Mouse (Mus musculus) hindbrain, postnatal 0 days (tissue): Measurements from ENCODE around the gene Usp24. TPM values are rescaled to one million over a fixed set of nuclear protein-coding genes. Genes with fewer than 3 reads are reported as not detected.

ENCODE experiments used
- ATAC-seq: fragments of 200-750 bp; cut with Nextera tagmentation; 2 replicates; pipeline ENCODE4 v1.8.0; 2017; ENCODE audit warnings: mild to moderate bottlenecking, moderate TSS enrichment, moderate library complexity
- DNase-seq: peaks from one replicate; pipeline ENCODE4 v3.0.0-alpha.2; 2015; ENCODE audit warnings: low spot score
- H3K27ac ChIP-seq: fragments of 300-500 bp; sonication (generic); 2 replicates; pipeline ENCODE4 v1.5.1; 2014; ENCODE audit warnings: mild to moderate bottlenecking
- H3K27me3 ChIP-seq: fragments of 300-500 bp; sonication (generic); 2 replicates; pipeline ENCODE4 v1.6.1; 2014; ENCODE audit warnings: low read length, mixed read lengths; ENCODE audit not compliant: insufficient read depth
- H3K36me3 ChIP-seq: fragments of 300-500 bp; sonication (generic); 2 replicates; pipeline ENCODE4 v1.6.1; 2014; ENCODE audit warnings: low read length, mixed read lengths; ENCODE audit not compliant: insufficient read depth
- H3K4me1 ChIP-seq: fragments of 300-500 bp; sonication (generic); 2 replicates; pipeline ENCODE4 v1.6.1; 2014; ENCODE audit warnings: antibody characterized with exemption, low read length, mixed read lengths; ENCODE audit not compliant: insufficient read depth
- H3K4me2 ChIP-seq: fragments of 300-500 bp; sonication (generic); 2 replicates; pipeline ENCODE4 v1.6.1; 2014; ENCODE audit warnings: low read depth, mild to moderate bottlenecking, low read length, moderate library complexity, mixed read lengths
- H3K4me3 ChIP-seq: fragments of 300-500 bp; sonication (generic); 2 replicates; pipeline ENCODE4 v1.5.1; 2014; ENCODE audit warnings: low read length
- H3K9ac ChIP-seq: fragments of 300-500 bp; sonication (generic); replicated peaks from 2 replicates; pipeline ENCODE4 v1.6.1; 2014; ENCODE audit warnings: mild to moderate bottlenecking, low read length, moderate library complexity, mixed read lengths
- H3K9me3 ChIP-seq: fragments of 300-500 bp; sonication (generic); 2 replicates; pipeline ENCODE4 v1.6.1; 2016; ENCODE audit warnings: low read length, mixed read lengths
- CTCF ChIP-seq: IDR thresholded peaks from 2 replicates; pipeline ENCODE4 v1.5.1; 2016; ENCODE audit warnings: antibody characterized with exemption, control low read depth, low read depth
- WGBS: fragments of 180-500 bp; shearing (Covaris S2); extraction: QIAGEN DNeasy Blood & Tissue Kit; methylation state at CpG from one replicate; pipeline ENCODE4 v1.1.7; 2014; 5-methylcytosine and 5-hydroxymethylcytosine counted together
- polyA plus RNA-seq: library from polyadenylated mRNA; unstranded; fragments of >200 nt; fragmentation: Nextera tagmentation; extraction: Ambion mirVana; gene quantifications from 2 replicates; pipeline ENCODE4 v1.2.1, GENCODE M21; 2015
- total RNA-seq: library from RNA; depleted of rRNA; stranded (reverse); fragments of >200 nt; gene quantifications from 2 replicates; pipeline ENCODE4 v1.2.3, GENCODE M21; 2014

Usp24 gene
- total and polyA plus RNA-seq, 2 experiments from 2014 or later, result 9.6 to 28.8 TPM

GRCm38 (mm10) chr4:106422597-106422996, 106.6 kb downstream of the Usp24 start:
- Histone ChIP-seq H3K36me3 (peaks cover 46% of the 10 kb centered on the region), H3K4me3 (no peak overlapping the region), H3K9me3 (no peaks in the 10 kb centered on the region), H3K9ac (no peak overlapping the region), H3K4me1 (no peaks in the 10 kb centered on the region), H3K27me3 (no peaks in the 10 kb centered on the region), H3K27ac (no peak overlapping the region), H3K4me2 (no peak overlapping the region)
- no peak for TF ChIP-seq CTCF
- ATAC-seq, result no peak
- DNase-seq, result no peak
- WGBS, result 93% methylated on average over 3 of the region's 3 CpGs

DNA sequence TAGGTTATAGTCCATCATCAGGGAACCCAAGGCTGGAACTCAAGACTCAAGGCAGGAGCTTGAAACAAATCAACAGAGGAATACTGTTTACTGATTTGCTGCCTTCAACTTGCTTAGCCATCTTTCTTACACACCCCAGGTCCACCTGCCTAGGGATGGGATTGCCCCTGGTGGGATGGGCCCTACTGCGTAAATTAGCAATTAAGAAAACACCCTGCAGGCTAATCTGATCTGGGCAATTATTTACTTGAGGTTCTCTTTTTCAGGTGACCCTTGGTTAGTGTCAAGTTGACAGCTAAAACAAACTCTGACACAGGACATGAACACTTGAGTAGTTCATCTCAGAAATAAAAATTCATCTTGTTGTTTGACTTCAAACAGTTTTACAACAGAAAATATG, 108.5 kb downstream of the Usp24 start:
- TF ChIP-seq CTCF, result no peak
- no peak overlapping the region for H3K4me2 ChIP-seq
- H3K9ac ChIP-seq, result no peak overlapping the region
- H3K4me1 ChIP-seq, result no peaks in the 10 kb centered on the region
- DNase-seq, result no peak
- H3K36me3 ChIP-seq, result peaks cover 45% of the 10 kb centered on the region
- no peaks in the 10 kb centered on the region for H3K27me3 ChIP-seq
- 94% methylated on average over 1 of the region's 1 CpGs for WGBS
- no peaks in the 10 kb centered on the region for H3K9me3 ChIP-seq
- H3K27ac ChIP-seq, result no peak overlapping the region
- no peak overlapping the region for H3K4me3 ChIP-seq
- no peak for ATAC-seq

DNA sequence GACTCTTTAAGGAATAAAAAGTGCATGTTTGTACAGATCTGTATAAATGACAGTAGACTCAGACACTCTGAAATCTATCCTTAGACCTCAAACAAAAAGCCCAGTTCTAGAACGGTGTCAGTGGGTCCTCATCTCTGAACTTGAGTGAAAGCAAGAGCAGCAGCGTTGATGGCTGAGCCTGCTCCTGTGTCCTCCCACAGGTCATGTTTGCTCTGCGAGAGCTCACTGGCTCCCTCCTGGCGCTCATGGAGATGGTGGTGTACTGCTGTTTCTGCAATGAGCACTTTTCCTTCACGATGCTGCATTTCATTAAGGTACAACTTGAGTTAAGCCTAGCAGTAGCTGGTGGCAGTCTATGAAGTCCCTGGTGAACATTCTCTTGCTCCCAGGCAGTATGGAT, 110.3 kb downstream of the Usp24 start:
- Histone ChIP-seq H3K4me3 (no peak overlapping the region), H3K27ac (no peak overlapping the region), H3K9ac (no peak overlapping the region), H3K36me3 (peaks cover 54% of the 10 kb centered on the region), H3K27me3 (no peaks in the 10 kb centered on the region), H3K4me2 (no peak overlapping the region), H3K9me3 (no peaks in the 10 kb centered on the region), H3K4me1 (no peaks in the 10 kb centered on the region)
- peak; percentile 55 for TF ChIP-seq CTCF
- DNase-seq (peak; percentile 48), ATAC-seq (no peak)
- WGBS, result 57% methylated on average over 5 of the region's 5 CpGs

- 95% methylated on average over 6 of the region's 6 CpGs for WGBS
- Histone ChIP-seq H3K4me1 (no peaks in the 10 kb centered on the region), H3K9me3 (no peaks in the 10 kb centered on the region), H3K27ac (no peak overlapping the region), H3K36me3 (peaks cover 58% of the 10 kb centered on the region), H3K27me3 (no peaks in the 10 kb centered on the region), H3K9ac (no peak overlapping the region), H3K4me3 (no peak overlapping the region), H3K4me2 (no peak overlapping the region)
- ATAC-seq (no peak), DNase-seq (no peak)
- TF ChIP-seq CTCF, result no peak
These were observed 112.6 kb downstream of the Usp24 start for GRCm38 (mm10) chr4:106428616-106429015.

- no peak for DNase-seq
- H3K4me3 ChIP-seq, result no peak overlapping the region
- H3K4me1 ChIP-seq, result no peaks in the 10 kb centered on the region
- TF ChIP-seq CTCF, result no peak
- peaks cover 56% of the 10 kb centered on the region for H3K36me3 ChIP-seq
- ATAC-seq, result no peak
- no peak overlapping the region for H3K9ac ChIP-seq
- no peaks in the 10 kb centered on the region for H3K27me3 ChIP-seq
- H3K27ac ChIP-seq, result no peak overlapping the region
- H3K4me2 ChIP-seq, result no peak overlapping the region
- H3K9me3 ChIP-seq, result no peaks in the 10 kb centered on the region
- 87% methylated on average over 7 of the region's 7 CpGs for WGBS
These were observed 113.1 kb downstream of the Usp24 start for GRCm38 (mm10) chr4:106429106-106429505.

- no peaks in the 10 kb centered on the region for H3K9me3 ChIP-seq
- H3K4me2 ChIP-seq, result no peak overlapping the region
- WGBS, result 93% methylated on average over 5 of the region's 5 CpGs
- no peak overlapping the region for H3K9ac ChIP-seq
- H3K4me1 ChIP-seq, result no peaks in the 10 kb centered on the region
- H3K27me3 ChIP-seq, result no peaks in the 10 kb centered on the region
- peaks cover 52% of the 10 kb centered on the region for H3K36me3 ChIP-seq
- ATAC-seq (no peak), DNase-seq (no peak)
- H3K27ac ChIP-seq, result no peak overlapping the region
- no peak overlapping the region for H3K4me3 ChIP-seq
- TF ChIP-seq CTCF, result no peak
These were observed 114.4 kb downstream of the Usp24 start for GRCm38 (mm10) chr4:106430431-106430830.

DNA sequence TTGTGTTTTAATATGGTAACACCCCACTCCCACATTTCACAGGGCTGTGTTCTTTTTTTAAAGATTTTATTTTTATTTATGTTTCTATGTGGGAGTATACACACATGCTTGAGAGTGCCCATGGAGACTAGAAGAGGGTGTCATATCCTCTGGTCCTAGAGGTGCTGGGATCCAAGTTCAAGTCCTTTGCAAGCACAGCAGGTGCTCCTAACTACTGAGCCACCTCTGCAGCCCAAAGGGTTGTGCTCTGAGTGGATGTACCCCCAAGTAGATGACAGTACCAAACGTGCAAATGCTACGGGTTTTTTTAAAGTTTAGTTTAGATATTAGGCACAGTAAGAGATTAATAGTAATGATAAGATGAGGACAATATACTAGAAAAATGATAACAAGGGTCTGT, 119.4 kb downstream of the Usp24 start:
- H3K27ac ChIP-seq, result no peak overlapping the region
- DNase-seq (no peak), ATAC-seq (no peak)
- peaks cover 65% of the 10 kb centered on the region for H3K36me3 ChIP-seq
- no peak for TF ChIP-seq CTCF
- no peaks in the 10 kb centered on the region for H3K27me3 ChIP-seq
- H3K4me2 ChIP-seq, result no peak overlapping the region
- H3K4me3 ChIP-seq, result no peak overlapping the region
- WGBS, result 96% methylated on average over 2 of the region's 2 CpGs
- H3K9ac ChIP-seq, result no peak overlapping the region
- H3K4me1 ChIP-seq, result no peaks in the 10 kb centered on the region
- no peaks in the 10 kb centered on the region for H3K9me3 ChIP-seq
